Mouse (Mus musculus) bone marrow macrophage, adult 2 months (primary cell): ENCODE measurements around the gene Dhx29. TPM values are rescaled to one million over a fixed set of nuclear protein-coding genes. Genes with fewer than 3 reads are reported as not detected.

Experiments
- H3K27ac ChIP-seq: 2 replicates; pipeline ENCODE4 v1.5.1; 2012; ENCODE audit warnings: low read depth, low read length; ENCODE audit not compliant: insufficient read depth
- H3K4me1 ChIP-seq: 2 replicates; pipeline ENCODE4 v1.6.1; 2012; ENCODE audit warnings: low read length; ENCODE audit not compliant: control insufficient read depth, insufficient read depth
- H3K4me3 ChIP-seq: 2 replicates; pipeline ENCODE4 v1.5.1; 2012; ENCODE audit warnings: mild to moderate bottlenecking, low read length, moderate library complexity; ENCODE audit not compliant: insufficient read depth
- CTCF ChIP-seq: IDR thresholded peaks from 2 replicates; pipeline ENCODE4 v1.5.1; 2012; ENCODE audit warnings: low read depth, mild to moderate bottlenecking, low read length, moderate library complexity
- POLR2A ChIP-seq: IDR thresholded peaks from 2 replicates; pipeline ENCODE4 v1.6.1; 2012; ENCODE audit warnings: mild to moderate bottlenecking, low read depth, low read length, borderline replicate concordance
- polyA plus RNA-seq: library from polyadenylated mRNA; stranded (reverse); fragments of >200 nt; gene quantifications from 2 replicates; pipeline ENCODE4 v1.2.4, GENCODE M21; 2012; ENCODE audit not compliant: missing spikeins, insufficient read depth, insufficient read length

Gene Dhx29
- 6.8 and 7.1 TPM in 2 replicates for polyA plus RNA-seq

DNA sequence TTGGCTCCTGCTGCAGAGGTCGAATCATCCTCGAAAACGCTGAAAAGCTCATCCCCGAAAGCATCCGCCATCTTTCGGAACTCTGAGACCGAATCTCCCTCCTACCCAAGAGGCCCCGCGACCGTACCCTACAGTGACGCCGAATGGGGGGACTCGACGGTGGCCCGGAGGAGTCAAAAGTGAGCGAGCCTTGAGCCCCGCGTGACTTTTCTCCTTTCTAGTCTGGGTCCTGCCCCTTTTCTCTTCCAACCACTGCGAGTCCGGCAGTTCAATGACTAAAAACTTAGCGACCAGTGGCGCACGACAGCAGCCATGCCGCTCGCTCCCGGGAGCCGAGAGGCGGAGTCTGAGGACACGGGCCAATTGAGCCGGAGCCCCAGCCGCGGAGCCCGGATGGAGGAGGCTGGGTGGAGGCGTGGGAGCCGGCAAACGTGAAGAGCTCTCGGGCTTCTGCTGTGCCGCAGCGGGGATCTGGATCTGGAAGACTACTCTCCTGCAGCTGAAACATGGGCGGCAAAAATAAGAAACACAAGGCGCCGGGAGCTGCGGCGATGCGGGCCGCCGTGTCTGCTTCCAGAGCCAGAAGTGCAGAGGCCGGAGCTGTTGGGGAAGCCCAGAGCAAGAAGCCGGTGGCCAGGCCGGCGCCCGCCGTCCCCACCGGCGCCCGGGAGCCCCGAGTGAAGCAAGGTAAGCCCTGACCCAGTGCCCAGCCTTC, at the start of gene Dhx29, which contains the start of gene Mtrex:
TSS of gene Dhx29 (plus strand) at position 168 of the 715 bp plus-strand sequence.
TSS of gene Mtrex (minus strand) at position 112 of the 715 bp plus-strand sequence.
- Histone ChIP-seq H3K4me1 (peaks cover 10% of the 10 kb centered on the region), H3K27ac (peak within 1 kb of the TSS; percentile 62), H3K4me3 (peak within 1 kb of the TSS; percentile 70)
- TF ChIP-seq POLR2A (peak; percentile 1; the same call in 1 of the 2 replicates), CTCF (no peak)

DNA sequence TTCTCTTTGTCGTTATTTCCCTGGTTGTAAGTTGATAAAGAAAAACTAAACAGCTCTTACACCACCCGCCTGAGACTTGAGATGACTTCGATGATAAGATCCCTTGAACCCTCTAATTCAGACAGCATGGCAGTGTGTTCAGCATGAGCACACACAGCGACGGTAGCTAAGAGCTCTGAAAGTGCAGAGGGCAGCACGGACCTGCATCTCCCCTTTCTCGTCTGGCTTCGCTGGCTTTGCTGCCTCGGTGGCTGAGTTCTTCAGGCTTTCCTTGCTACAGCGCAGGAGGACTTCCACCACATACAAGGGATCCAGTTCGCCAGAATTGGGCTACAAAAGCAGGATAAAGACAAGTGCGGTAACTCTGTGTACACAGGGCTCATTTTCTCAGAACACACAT, 40.0 kb upstream of the Dhx29 start:
- Histone ChIP-seq H3K27ac (no peak overlapping the region), H3K4me1 (no peaks in the 10 kb centered on the region), H3K4me3 (no peak overlapping the region)
- TF ChIP-seq POLR2A (no peak), CTCF (no peak)

DNA sequence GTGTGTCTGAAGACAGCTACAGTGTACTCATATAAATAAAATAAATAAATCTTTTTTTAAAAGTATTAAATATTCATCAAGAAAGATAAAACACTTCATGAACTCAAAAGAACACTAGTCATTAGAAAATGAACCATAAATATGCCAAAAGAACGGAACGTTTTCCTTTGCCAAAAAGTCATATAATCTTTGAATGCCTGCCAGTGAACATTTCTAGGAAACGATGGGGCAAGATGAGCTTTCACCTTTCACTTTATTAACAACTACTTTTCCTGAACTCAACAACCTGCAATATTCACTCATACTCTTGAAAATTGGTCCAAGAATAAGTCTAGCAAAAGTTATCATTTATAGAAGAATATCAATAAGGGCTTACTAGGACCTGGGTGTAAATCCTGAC, 25.1 kb upstream of the Dhx29 start:
- no peak overlapping the region for H3K27ac ChIP-seq
- no peaks in the 10 kb centered on the region for H3K4me1 ChIP-seq
- H3K4me3 ChIP-seq: no peak overlapping the region
- no peak for TF ChIP-seq POLR2A
- no peak for TF ChIP-seq CTCF

DNA sequence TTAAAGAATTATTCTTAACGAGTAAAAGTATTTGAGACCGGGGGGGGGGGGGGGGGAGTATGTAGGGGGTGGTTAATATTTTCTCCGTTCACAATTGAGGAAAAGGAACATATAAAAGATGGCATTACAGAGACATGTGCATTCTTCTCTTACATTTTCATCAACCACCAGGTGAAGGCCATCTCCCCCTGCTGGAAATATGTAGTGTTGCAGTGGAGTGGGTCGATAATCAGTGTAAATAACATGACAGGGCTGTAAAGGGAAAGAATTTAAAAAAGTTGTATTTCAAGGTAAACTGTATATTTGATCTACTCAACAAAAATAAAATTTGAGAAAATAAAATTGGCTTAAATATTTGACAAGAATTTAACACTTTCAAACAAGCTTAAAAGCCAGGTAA, 17.6 kb upstream of the Dhx29 start:
- Histone ChIP-seq H3K4me3 (no peak overlapping the region), H3K27ac (no peak overlapping the region), H3K4me1 (no peaks in the 10 kb centered on the region)
- TF ChIP-seq POLR2A (no peak), CTCF (no peak)

DNA sequence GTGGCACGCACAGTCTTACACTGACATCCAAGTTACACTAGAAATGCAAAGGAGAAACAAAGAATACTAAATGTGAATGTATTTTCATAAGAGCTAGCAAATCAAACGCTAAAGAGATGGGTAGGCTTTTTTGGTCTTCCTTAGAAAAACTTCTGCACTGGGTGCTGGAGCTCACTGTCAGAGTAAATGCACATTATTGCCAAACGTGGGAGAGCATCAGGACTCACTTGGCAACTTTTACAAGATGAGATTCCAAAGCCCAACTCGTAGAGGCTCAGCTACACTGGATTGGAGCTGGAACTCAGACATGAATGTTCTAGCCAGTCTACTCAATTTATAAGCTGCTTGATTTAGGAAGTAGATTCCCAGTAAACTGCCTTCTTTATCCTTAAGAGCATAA, 16.8 kb upstream of the Dhx29 start:
- TF ChIP-seq POLR2A (no peak), CTCF (no peak)
- no peak overlapping the region for H3K4me3 ChIP-seq
- H3K4me1 ChIP-seq: no peaks in the 10 kb centered on the region
- no peak overlapping the region for H3K27ac ChIP-seq

DNA sequence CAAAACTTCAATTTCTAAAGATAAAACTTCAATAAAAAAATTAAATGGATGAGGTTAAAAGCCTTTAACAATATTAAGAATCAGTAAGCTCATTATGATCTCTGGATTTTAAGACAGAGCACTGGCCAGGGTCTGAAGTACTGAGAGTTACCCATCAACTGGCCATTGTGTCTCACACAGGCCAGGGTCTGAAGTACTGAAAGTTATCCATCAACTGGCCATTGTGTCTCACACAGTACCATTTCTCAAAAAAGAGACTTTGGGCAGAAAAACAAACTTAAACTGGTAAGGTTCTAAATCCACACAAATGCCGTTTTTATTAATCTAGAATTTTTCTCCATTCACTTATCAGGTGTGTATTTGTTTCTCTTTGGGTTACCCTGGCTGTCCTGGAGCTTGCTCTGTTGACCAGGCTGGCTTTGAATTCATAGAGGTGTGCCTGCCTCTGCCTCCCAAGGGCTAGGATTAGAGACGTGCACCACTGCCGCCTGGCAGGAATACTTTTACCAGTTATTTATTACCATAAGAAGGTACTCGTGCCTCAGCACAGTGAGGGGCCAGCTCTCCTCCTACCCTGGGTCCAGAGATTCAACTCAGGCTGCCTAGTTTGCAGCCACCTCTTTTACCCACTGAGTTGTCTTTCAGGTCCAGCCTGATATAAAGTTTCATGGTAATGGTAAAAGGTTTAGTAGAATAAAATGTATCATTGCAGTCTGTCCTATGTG, 8.0 kb upstream of the Dhx29 start:
- Histone ChIP-seq H3K4me3 (no peak overlapping the region), H3K27ac (no peak overlapping the region), H3K4me1 (no peaks in the 10 kb centered on the region; the same call in none of the 2 replicates)
- TF ChIP-seq CTCF (no peak), POLR2A (no peak)

DNA sequence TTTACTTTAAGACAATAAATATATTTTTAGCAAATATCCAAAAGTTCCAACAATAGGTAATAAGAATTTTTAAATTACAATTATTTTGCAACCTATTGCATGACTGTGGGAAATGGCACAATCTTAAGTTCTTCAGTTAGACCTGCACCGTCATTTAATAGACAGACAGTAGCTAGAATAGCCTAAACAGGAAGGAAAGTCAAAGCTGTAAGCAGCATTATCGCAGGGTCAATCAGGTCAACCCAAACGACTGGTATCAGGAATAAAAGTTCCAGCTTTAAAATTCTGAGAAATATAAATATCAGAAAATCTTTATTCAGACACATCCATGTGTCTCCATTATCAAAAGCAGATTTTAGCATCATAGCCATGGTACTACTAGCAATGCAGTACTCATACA, 6.3 kb upstream of the Dhx29 start:
- H3K27ac ChIP-seq: no peak overlapping the region
- TF ChIP-seq POLR2A (no peak), CTCF (no peak)
- H3K4me1 ChIP-seq: peaks cover 6% of the 10 kb centered on the region
- no peak overlapping the region for H3K4me3 ChIP-seq

DNA sequence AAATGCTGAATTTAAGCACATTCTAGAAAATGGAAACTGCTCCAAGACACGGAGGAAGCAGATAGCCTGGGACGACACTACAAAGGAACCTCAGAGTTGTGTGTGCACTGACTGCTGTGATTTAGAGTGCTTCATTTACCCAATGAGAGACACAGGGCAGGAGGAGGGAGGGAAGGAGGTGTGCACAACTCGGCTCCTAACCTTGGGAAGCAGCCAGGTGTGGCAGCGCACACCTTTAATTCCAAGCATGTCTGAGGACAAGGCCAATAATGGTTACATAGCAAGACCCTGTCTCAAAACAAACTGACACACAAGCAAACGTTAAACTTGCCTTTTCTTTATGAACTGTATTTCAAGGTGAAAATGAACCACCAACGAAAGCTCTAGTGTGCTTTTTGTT, 2.0 kb upstream of the Dhx29 start:
- peaks cover 10% of the 10 kb centered on the region for H3K4me1 ChIP-seq
- H3K27ac ChIP-seq: no peak overlapping the region
- no peak for TF ChIP-seq POLR2A
- TF ChIP-seq CTCF: no peak
- peak overlapping the region; percentile 5; the same call in 1 of the 2 replicates for H3K4me3 ChIP-seq

DNA sequence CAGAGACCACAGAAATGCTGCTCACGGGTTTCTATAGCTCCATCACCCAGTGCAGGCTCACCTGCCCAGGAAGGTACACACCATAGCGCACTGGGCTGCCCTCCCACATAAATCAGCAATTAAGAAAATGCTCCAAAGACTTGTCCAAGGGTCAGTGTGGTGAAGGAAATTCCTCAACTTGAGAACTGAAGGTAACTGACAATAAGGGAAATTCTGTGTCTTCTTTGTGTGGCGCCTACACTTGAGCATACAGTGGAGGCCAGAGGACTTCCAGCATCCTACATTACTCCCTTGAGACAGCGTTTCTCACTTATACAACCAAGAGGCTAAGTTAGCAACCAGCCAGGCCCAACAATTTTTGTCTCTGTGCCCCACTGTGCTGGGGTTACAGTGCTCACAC, 1.3 kb upstream of the Dhx29 start:
- Histone ChIP-seq H3K4me1 (peaks cover 10% of the 10 kb centered on the region), H3K4me3 (peak overlapping the region; percentile 70), H3K27ac (no peak overlapping the region)
- TF ChIP-seq CTCF (no peak), POLR2A (no peak)

DNA sequence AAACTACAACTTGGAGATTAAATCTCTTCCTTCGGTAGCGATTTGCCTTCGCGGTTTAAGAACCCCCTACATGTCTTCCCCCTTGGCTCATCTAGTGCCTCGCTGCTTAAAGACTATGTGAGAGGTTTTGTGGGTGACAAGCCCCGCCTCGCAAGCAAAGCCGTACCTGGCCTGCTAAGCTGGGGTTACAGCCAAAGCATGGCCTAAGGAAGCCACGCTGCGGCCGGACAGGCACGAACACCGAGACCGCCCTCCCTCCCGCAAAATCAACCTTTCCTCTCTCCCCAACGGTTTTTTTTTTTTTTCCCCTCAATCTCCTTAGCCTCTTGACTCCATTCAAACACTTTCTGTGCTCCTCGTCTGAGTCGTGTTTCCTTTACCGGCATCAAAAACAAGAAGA, 458 bp upstream of the Dhx29 start:
- TF ChIP-seq CTCF: no peak
- TF ChIP-seq POLR2A: no peak
- H3K4me3 ChIP-seq: peak overlapping the region; percentile 70
- H3K27ac ChIP-seq: peak overlapping the region; percentile 62
- H3K4me1 ChIP-seq: peaks cover 10% of the 10 kb centered on the region
